Mouse (Mus musculus) liver, embryonic 15.5 days (tissue): ENCODE measurements around the gene Gtf2h3. TPM values are rescaled to one million over a fixed set of nuclear protein-coding genes. Genes with fewer than 3 reads are reported as not detected.

Experiments
- ATAC-seq: fragments of 200-750 bp; cut with Nextera tagmentation; 2 replicates; pipeline ENCODE4 v1.8.0; 2017; ENCODE audit warnings: moderate number of reproducible peaks, mild to moderate bottlenecking, moderate library complexity; ENCODE audit not compliant: insufficient read depth
- H3K27ac ChIP-seq: fragments of 300-500 bp; sonication (generic); replicated peaks from 2 replicates; pipeline ENCODE4 v1.5.1; 2015; ENCODE audit warnings: mild to moderate bottlenecking, inconsistent platforms
- H3K27me3 ChIP-seq: fragments of 300-500 bp; sonication (generic); 2 replicates; pipeline ENCODE4 v1.6.1; 2015; ENCODE audit warnings: mild to moderate bottlenecking, inconsistent platforms
- H3K36me3 ChIP-seq: fragments of 300-500 bp; sonication (generic); replicated peaks from 2 replicates; pipeline ENCODE4 v1.6.1; 2015; ENCODE audit warnings: moderate library complexity, mild to moderate bottlenecking, inconsistent platforms
- H3K4me1 ChIP-seq: fragments of 300-500 bp; sonication (generic); replicated peaks from 2 replicates; pipeline ENCODE4 v1.6.1; 2015; ENCODE audit warnings: inconsistent platforms
- H3K4me2 ChIP-seq: fragments of 300-500 bp; sonication (generic); 2 replicates; pipeline ENCODE4 v1.6.1; 2015; ENCODE audit warnings: moderate library complexity, mild to moderate bottlenecking, inconsistent platforms
- H3K4me3 ChIP-seq: fragments of 300-500 bp; sonication (generic); replicated peaks from 2 replicates; pipeline ENCODE4 v1.5.1; 2015; ENCODE audit warnings: mild to moderate bottlenecking, inconsistent platforms
- H3K9ac ChIP-seq: fragments of 300-500 bp; sonication (generic); 2 replicates; pipeline ENCODE4 v1.6.1; 2015; ENCODE audit warnings: moderate library complexity, mild to moderate bottlenecking, inconsistent platforms
- H3K9me3 ChIP-seq: fragments of 300-500 bp; sonication (generic); replicated peaks from 2 replicates; pipeline ENCODE4 v1.6.1; 2016; ENCODE audit warnings: inconsistent platforms
- WGBS: fragments of 180-500 bp; shearing (Covaris S2); methylation state at CpG from one replicate; pipeline ENCODE4 v1.1.7; 2015; ENCODE audit warnings: mixed read lengths; ENCODE audit not compliant: insufficient replicate concordance; 5-methylcytosine and 5-hydroxymethylcytosine counted together
- polyA plus RNA-seq: library from polyadenylated mRNA; unstranded; fragments of >200 nt; fragmentation: Nextera tagmentation; extraction: Ambion mirVana; gene quantifications from 2 replicates; pipeline ENCODE4 v1.2.1, GENCODE M21; 2015

Gene Gtf2h3
- polyA plus RNA-seq, 1 experiment from 2014 or later = 19.4 TPM

- no peak overlapping the region for H3K4me3 ChIP-seq
- H3K4me2 ChIP-seq = no peak overlapping the region
- WGBS = 85% methylated on average over 13 of the region's 13 CpGs
- peaks cover 83% of the 10 kb centered on the region for H3K36me3 ChIP-seq
- no peaks in the 10 kb centered on the region for H3K9me3 ChIP-seq
- no peak overlapping the region for H3K27ac ChIP-seq
- H3K9ac ChIP-seq = no peak overlapping the region
- no peak for ATAC-seq
- no peaks in the 10 kb centered on the region for H3K27me3 ChIP-seq
- H3K4me1 ChIP-seq = no peaks in the 10 kb centered on the region
Observed at GRCm38 (mm10) chr5:124637836-124638235, 58.9 kb downstream of the Gtf2h3 start.

Other genes starting within 250 kb of the Gtf2h3 start
- gene Cdk2ap1, start 216.1 kb upstream of the Gtf2h3 start, polyA plus RNA-seq = 31.1 and 51.4 TPM in 2 replicates
- gene Sbno1, start 153.1 kb upstream of the Gtf2h3 start, polyA plus RNA-seq = 35.0 and 35.3 TPM in 2 replicates
- gene Kmt5a, start 139.2 kb upstream of the Gtf2h3 start, polyA plus RNA-seq = 60.1 and 67.9 TPM in 2 replicates
- 8.9 and 9.5 TPM in 2 replicates for gene Rilpl2, start 100.8 kb upstream of the Gtf2h3 start, polyA plus RNA-seq
- gene Snrnp35, start 96.0 kb upstream of the Gtf2h3 start, polyA plus RNA-seq = 10.5 and 10.8 TPM in 2 replicates
- gene Rilpl1, start 47.7 kb upstream of the Gtf2h3 start, polyA plus RNA-seq = 1.9 and 2.1 TPM in 2 replicates
- 321 and 337 TPM in 2 replicates for gene Tmed2, start 38.4 kb upstream of the Gtf2h3 start, polyA plus RNA-seq
- gene Ddx55, start 26.3 kb upstream of the Gtf2h3 start, polyA plus RNA-seq = 5.1 and 5.8 TPM in 2 replicates
- gene Eif2b1, start within 50 bp of the Gtf2h3 start, polyA plus RNA-seq = 39.0 and 41.5 TPM in 2 replicates
- gene Atp6v0a2, start 49.4 kb downstream of the Gtf2h3 start, polyA plus RNA-seq = 13.1 and 14.3 TPM in 2 replicates
- gene Dnah10, start 145.9 kb downstream of the Gtf2h3 start, polyA plus RNA-seq = not detected in 2 replicates